Mouse (Mus musculus) G1E (cell line): ENCODE data around the gene Ptprm.

Experiments
- CTCF ChIP-seq: IDR thresholded peaks from 2 replicates; pipeline ENCODE4 v1.5.1; 2012; ENCODE audit warnings: low read depth, low read length, inconsistent platforms, mixed read lengths
- GATA1 ChIP-seq: IDR thresholded peaks from 2 replicates; pipeline ENCODE4 v1.6.1; 2012; ENCODE audit warnings: borderline replicate concordance, low read length, inconsistent platforms, mixed read lengths
- TAL1 ChIP-seq: conservative IDR thresholded peaks from 2 replicates; pipeline ENCODE4 v1.6.1; 2012; ENCODE audit warnings: low read depth, low read length, inconsistent platforms, mixed read lengths

DNA sequence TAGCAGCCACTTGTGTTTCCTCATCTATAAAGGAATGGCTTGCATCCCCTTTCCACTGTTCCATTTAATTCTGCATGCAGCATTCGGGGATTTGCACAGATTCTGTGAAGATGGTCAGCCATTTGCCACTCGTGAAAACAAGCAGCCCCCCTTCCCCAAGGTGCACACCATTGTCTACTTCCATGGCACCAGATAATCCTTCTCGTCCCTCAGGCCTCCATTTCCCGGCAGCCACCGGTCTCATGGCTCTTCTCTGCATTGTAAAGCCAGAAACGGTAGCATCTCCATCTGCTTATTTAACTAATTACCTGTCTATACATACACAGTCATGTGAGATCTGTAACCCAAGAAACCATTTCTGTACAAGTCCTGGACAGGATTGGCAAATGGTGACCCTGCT lies 501.8 kb downstream of the Ptprm start:
- TF ChIP-seq CTCF (no peak), GATA1 (no peak), TAL1 (no peak)
